Mouse (Mus musculus) kidney, postnatal 10 days (tissue): ENCODE measurements at regions not wholly inside any gene's neighbourhood (a gene's known extent, or its start where the extent isn't known, plus 50 kb on each side); places are given as distances from the start of the nearest gene placed in this dataset.

ENCODE experiments used
- DNase-seq: peaks from one replicate; pipeline ENCODE4 v3.0.0; 2021; ENCODE audit warnings: mixed read lengths

DNA sequence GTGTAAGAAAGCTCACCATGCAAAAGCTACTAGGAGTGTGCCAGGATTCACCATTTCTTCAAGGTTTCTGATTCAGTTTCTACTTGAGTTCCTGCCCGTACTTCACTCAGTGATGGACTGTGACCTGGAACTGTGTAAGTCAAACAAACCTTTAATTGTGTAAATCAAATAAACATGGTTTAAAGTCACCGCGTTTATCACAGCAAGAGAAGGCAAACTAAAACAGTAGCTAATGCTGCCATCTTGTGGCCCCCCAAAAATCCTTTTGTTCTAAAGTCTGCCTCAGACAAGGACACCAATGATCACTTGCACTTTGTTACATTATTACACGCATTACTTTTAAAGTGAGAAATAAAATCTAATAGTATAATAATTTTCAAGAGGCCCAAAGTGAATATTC, 63.6 kb upstream of the Dcx start:
- peak; percentile 38 for DNase-seq
